Mouse (Mus musculus) layer of hippocampus, postnatal 36 days (tissue): ENCODE results near the gene Ints13. TPM values are rescaled to one million over a fixed set of nuclear protein-coding genes. Genes with fewer than 3 reads are reported as not detected.

Source experiments
- total RNA-seq, 2 experiments: library from RNA; stranded (reverse); gene quantifications; 2 replicates each; pipeline ENCODE4 v1.2.3; 2021

Gene Ints13
- total RNA-seq, 2 experiments from 2014 or later: 41.1 to 51.9 TPM

Other genes starting within 250 kb of the Ints13 start
- 10 to 100 TPM; 15.7 to 21.3 TPM for gene Itpr2, start 75.6 kb downstream of the Ints13 start, total RNA-seq
- 100 to 1,000 TPM; 109 to 114 TPM for gene Fgfr1op2, start 632 bp downstream of the Ints13 start, total RNA-seq
- gene Med21, start 64.7 kb upstream of the Ints13 start, total RNA-seq: 10 to 100 TPM; 47.3 to 49.8 TPM
- 10 to 100 TPM; 41.3 to 42.0 TPM for gene Tm7sf3, start 65.0 kb upstream of the Ints13 start, total RNA-seq
- gene Stk38l, start 147.2 kb upstream of the Ints13 start, total RNA-seq: 10 to 100 TPM; 21.3 to 23.3 TPM
- gene Arntl2, start 218.2 kb upstream of the Ints13 start, total RNA-seq: 10 to 100 TPM in 1 of 2 experiments, 1 to 10 TPM in 1; 7.6 to 11.1 TPM